Mouse (Mus musculus): ENCODE measurements around the gene Senp8. TPM values are rescaled to one million over a fixed set of nuclear protein-coding genes. Genes with fewer than 3 reads are reported as not detected.

Senp8 gene
- polyA plus RNA-seq, 1 experiment from 2014 or later: 10.7 TPM

Other genes with a start within 250 kb of the Senp8 start
- gene Hexa, start 211.2 kb downstream of the Senp8 start, polyA plus RNA-seq (2015; fragmentation: Nextera tagmentation; extraction: Ambion mirVana): 80.9 and 87.9 TPM in 2 replicates
- gene Tmem202, start 210.9 kb downstream of the Senp8 start, polyA plus RNA-seq (2015; fragmentation: Nextera tagmentation; extraction: Ambion mirVana): not detected in 2 replicates
- 2.7 and 2.8 TPM in 2 replicates for gene Celf6, start 172.8 kb downstream of the Senp8 start, polyA plus RNA-seq (2015; fragmentation: Nextera tagmentation; extraction: Ambion mirVana)
- gene Parp6, start 133.4 kb downstream of the Senp8 start, polyA plus RNA-seq (2015; fragmentation: Nextera tagmentation; extraction: Ambion mirVana): 28.2 and 31.1 TPM in 2 replicates
- 1,032 and 1,108 TPM in 2 replicates for gene Pkm, start 94.3 kb downstream of the Senp8 start, polyA plus RNA-seq (2015; fragmentation: Nextera tagmentation; extraction: Ambion mirVana)
- 2.2 and 3.6 TPM in 2 replicates for gene Gramd2, start 70.6 kb downstream of the Senp8 start, polyA plus RNA-seq (2015; fragmentation: Nextera tagmentation; extraction: Ambion mirVana)
- 13.8 and 15.0 TPM in 2 replicates for gene Myo9a, start 186 bp upstream of the Senp8 start, polyA plus RNA-seq (2015; fragmentation: Nextera tagmentation; extraction: Ambion mirVana)
- 1.7 and 3.1 TPM in 2 replicates for gene Nr2e3, start 209.9 kb upstream of the Senp8 start, polyA plus RNA-seq (2015; fragmentation: Nextera tagmentation; extraction: Ambion mirVana)

All from stomach, embryonic 16.5 days (tissue).